Mouse (Mus musculus): ENCODE results near the gene Armcx4. TPM values are rescaled to one million over a fixed set of nuclear protein-coding genes. Genes with fewer than 3 reads are reported as not detected.

Gene Armcx4
- total RNA-seq, 2 experiments from 2014 or later, result 2.5 to 3.2 TPM

- no peak for ATAC-seq (replicated peaks; ENCODE audit: poor library complexity)
Measured at GRCm38 (mm10) chrX:134741862-134742261, 55.5 kb downstream of the Armcx4 start.

Other genes starting within 250 kb of the Armcx4 start
- not detected in 2 replicates for gene Taf7l, start 210.0 kb upstream of the Armcx4 start, total RNA-seq (2015)
- not detected in 2 replicates for gene Taf7l, start 210.0 kb upstream of the Armcx4 start, total RNA-seq (2017)
- gene Timm8a1, start 144.7 kb upstream of the Armcx4 start, total RNA-seq (2015), result 126 and 133 TPM in 2 replicates
- 147 and 157 TPM in 2 replicates for gene Timm8a1, start 144.7 kb upstream of the Armcx4 start, total RNA-seq (2017)
- 61.0 and 66.6 TPM in 2 replicates for gene Btk, start 102.9 kb upstream of the Armcx4 start, total RNA-seq (2015)
- gene Btk, start 102.9 kb upstream of the Armcx4 start, total RNA-seq (2017), result 48.4 and 78.0 TPM in 2 replicates
- 1,859 and 2,008 TPM in 2 replicates for gene Rpl36a, start 100.9 kb upstream of the Armcx4 start, total RNA-seq (2015)
- gene Rpl36a, start 100.9 kb upstream of the Armcx4 start, total RNA-seq (2017), result 6,795 and 7,096 TPM in 2 replicates
- gene Gla, start 85.4 kb upstream of the Armcx4 start, total RNA-seq (2015), result 16.3 and 21.0 TPM in 2 replicates
- 19.6 and 23.2 TPM in 2 replicates for gene Gla, start 85.4 kb upstream of the Armcx4 start, total RNA-seq (2017)
- gene Hnrnph2, start 85.3 kb upstream of the Armcx4 start, total RNA-seq (2015), result 79.0 and 80.6 TPM in 2 replicates
- 141 and 154 TPM in 2 replicates for gene Hnrnph2, start 85.3 kb upstream of the Armcx4 start, total RNA-seq (2017)
- gene Armcx1, start 31.4 kb downstream of the Armcx4 start, total RNA-seq (2015), result 3.9 and 8.1 TPM in 2 replicates
- 6.4 and 9.7 TPM in 2 replicates for gene Armcx1, start 31.4 kb downstream of the Armcx4 start, total RNA-seq (2017)
- gene Armcx6, start 64.9 kb downstream of the Armcx4 start, total RNA-seq (2015), result 2.5 and 4.2 TPM in 2 replicates
- 6.2 and 6.3 TPM in 2 replicates for gene Armcx6, start 64.9 kb downstream of the Armcx4 start, total RNA-seq (2017)
- gene Armcx3, start 70.1 kb downstream of the Armcx4 start, total RNA-seq (2015), result 30.8 and 31.5 TPM in 2 replicates
- 28.1 and 33.9 TPM in 2 replicates for gene Armcx3, start 70.1 kb downstream of the Armcx4 start, total RNA-seq (2017)
- gene Armcx2, start 122.7 kb downstream of the Armcx4 start, total RNA-seq (2015), result 11.9 and 15.8 TPM in 2 replicates
- gene Armcx2, start 122.7 kb downstream of the Armcx4 start, total RNA-seq (2017), result 9.5 and 12.3 TPM in 2 replicates

Data from megakaryocyte progenitor cell, adult 5-6 weeks (primary cell).